Mouse (Mus musculus) adrenal gland, postnatal 4 days (tissue): ENCODE results near the gene Trim34a. TPM values are rescaled to one million over a fixed set of nuclear protein-coding genes. Genes with fewer than 3 reads are reported as not detected.
"Not testable (repeated sequence)": the region's sequence is repeated elsewhere in the genome, so short reads cannot be mapped to it uniquely, and the experiment has no call there.

Experiments
- DNase-seq, 2 experiments: peaks; one replicate each; pipeline ENCODE4 v3.0.0; 2021 to 2022; ENCODE audit warnings: low spot score in 2 of 2, mixed read lengths in 2 of 2
- long read RNA-seq, 2 experiments: library from polyadenylated mRNA; stranded (forward); transcript quantifications; one replicate each; pipeline ENCODE4 v2.0.0; 2021
- total RNA-seq, 2 experiments: library from RNA; stranded (reverse); gene quantifications; 2 replicates each; pipeline ENCODE4 v1.2.3; 2021

The Trim34a gene
- total RNA-seq: 10 to 100 TPM; 11.1 to 11.7 TPM
- long read RNA-seq, experiment 1, partial matches to known transcripts: 0 of 8 reads
- long read RNA-seq, experiment 1, other reads (novel, unspliced or antisense): 2 of 8 reads
- long read RNA-seq, experiment 2, partial matches to known transcripts: 1 of 9 reads
- long read RNA-seq, experiment 2, other reads (novel, unspliced or antisense): 5 of 9 reads

- DNase-seq: peak; percentile 7 to 29
Measured at GRCm38 (mm10) chr7:104244287-104245181, at the start of gene Trim34a. Trim34a (plus strand) TSS chr7:104244457.

GRCm38 (mm10) chr7:104195885-104196284 is 48.4 kb upstream of the Trim34a start, which contains the start of gene Olfr649:
Olfr649 (minus strand) TSS chr7:104195985.
- no peak for DNase-seq

GRCm38 (mm10) chr7:104199822-104200221 is 44.4 kb upstream of the Trim34a start:
- DNase-seq: peak; percentile 18 to 41

GRCm38 (mm10) chr7:104206197-104206596 is 38.1 kb upstream of the Trim34a start:
- DNase-seq: no peak

GRCm38 (mm10) chr7:104216011-104216535 is 28.2 kb upstream of the Trim34a start:
- no peak for DNase-seq

- DNase-seq: no peak
Measured at GRCm38 (mm10) chr7:104217881-104218280, 26.4 kb upstream of the Trim34a start.

- DNase-seq: peak; percentile 18 to 64
Measured at GRCm38 (mm10) chr7:104218701-104219569, 25.3 kb upstream of the Trim34a start, which contains the start of gene Trim6. Trim6 (plus strand) TSS chr7:104218793.

GRCm38 (mm10) chr7:104231203-104231602 is 13.1 kb upstream of the Trim34a start:
- no peak for DNase-seq

GRCm38 (mm10) chr7:104240857-104241256 is 3.4 kb upstream of the Trim34a start:
- no peak for DNase-seq

- no peak for DNase-seq
Measured at GRCm38 (mm10) chr7:104243616-104244015, 641 bp upstream of the Trim34a start.

- DNase-seq: not testable (repeated sequence)
Measured at GRCm38 (mm10) chr7:104260380-104260779, 16.1 kb downstream of the Trim34a start.

GRCm38 (mm10) chr7:104265335-104265734 is 21.1 kb downstream of the Trim34a start:
- not testable (repeated sequence) for DNase-seq

GRCm38 (mm10) chr7:104279361-104279760 is 35.1 kb downstream of the Trim34a start:
- not testable (repeated sequence) for DNase-seq

- DNase-seq: not testable (repeated sequence)
Measured at GRCm38 (mm10) chr7:104287576-104288443, 43.6 kb downstream of the Trim34a start, which contains the start of gene Trim5. Trim5 (minus strand) TSS chr7:104288094.

- DNase-seq: no peak
Measured at GRCm38 (mm10) chr7:104290641-104291040, 46.4 kb downstream of the Trim34a start.

GRCm38 (mm10) chr7:104291638-104292400 is 47.6 kb downstream of the Trim34a start:
- no peak for DNase-seq
